Mouse (Mus musculus) lung, postnatal 14 days (tissue): ENCODE measurements around the gene Zfp13.
A peak's percentile ranks its signal among the peaks of the same experiment; 100 is the strongest.
"Not testable (repeated sequence)": the region's sequence is repeated elsewhere in the genome, so short reads cannot be mapped to it uniquely, and the experiment has no call there.

ENCODE experiments used
- DNase-seq: peaks from one replicate; pipeline ENCODE4 v3.0.0; 2021

Zfp13 gene

DNA sequence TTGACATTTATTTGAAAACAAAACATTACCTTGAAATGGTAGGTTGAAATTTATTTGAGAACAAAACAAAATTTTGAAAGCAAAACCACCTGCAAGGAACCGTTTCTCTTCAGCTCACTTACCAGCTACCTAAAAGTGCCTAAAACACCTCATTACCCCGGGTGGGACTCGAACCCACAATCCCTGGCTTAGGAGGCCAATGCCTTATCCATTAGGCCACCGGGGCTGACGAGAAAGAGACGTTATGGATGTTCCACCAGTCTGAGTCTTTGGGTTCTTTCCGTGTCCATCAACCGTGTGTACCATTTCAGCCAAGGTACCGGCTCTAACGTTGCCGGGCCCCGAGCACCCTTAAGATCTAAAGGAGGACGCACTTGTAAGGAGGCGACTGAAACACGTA, 50.7 kb downstream of the Zfp13 start:
- peak; percentile 89 for DNase-seq

- no peak for DNase-seq
These were observed 51.4 kb downstream of the Zfp13 start for GRCm38 (mm10) chr17:23547681-23548443.

DNA sequence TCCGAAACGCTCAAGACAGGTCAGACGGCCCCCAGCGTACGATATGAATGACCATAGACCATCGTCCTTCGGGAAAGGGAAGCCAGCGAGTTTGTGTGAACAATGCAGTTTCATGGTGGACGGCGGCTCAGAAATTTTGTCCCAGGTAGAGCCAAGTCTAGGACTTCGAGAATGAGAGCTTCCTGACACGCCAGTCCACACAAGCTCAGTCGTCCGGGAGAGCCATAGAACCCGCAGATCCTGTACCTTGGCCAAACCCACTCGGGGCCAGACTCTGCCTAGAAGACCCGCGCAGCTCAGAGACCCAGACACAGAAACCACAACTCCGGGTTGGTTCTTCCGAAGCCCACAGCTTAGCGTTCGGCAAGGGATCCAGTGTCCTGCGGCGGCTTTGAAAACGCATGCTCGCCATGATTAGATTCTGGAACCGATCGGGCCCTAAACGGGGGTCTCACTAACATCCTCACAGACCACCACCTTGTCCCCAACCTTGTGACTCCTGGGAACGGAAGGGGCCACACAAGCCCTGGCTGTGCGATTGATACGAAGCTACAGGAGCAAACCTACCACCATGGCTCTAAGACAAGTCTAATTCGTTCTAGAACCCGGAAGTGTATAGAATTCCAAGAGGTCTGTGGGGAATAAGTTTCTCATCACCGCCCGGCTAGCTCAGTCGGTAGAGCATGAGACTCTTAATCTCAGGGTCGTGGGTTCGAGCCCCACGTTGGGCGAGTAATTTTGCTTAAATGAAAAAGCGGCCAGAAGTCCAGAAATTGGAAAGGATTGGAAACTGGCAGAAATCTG, 52.4 kb downstream of the Zfp13 start:
- DNase-seq = peak; percentile 92

- DNase-seq = peak; percentile 81
These were observed 53.0 kb downstream of the Zfp13 start for GRCm38 (mm10) chr17:23546333-23546701.

GRCm38 (mm10) chr17:23545841-23546240, 53.4 kb downstream of the Zfp13 start:
- no peak for DNase-seq

- DNase-seq = no peak
These were observed 54.5 kb downstream of the Zfp13 start for GRCm38 (mm10) chr17:23544766-23545165.

DNA sequence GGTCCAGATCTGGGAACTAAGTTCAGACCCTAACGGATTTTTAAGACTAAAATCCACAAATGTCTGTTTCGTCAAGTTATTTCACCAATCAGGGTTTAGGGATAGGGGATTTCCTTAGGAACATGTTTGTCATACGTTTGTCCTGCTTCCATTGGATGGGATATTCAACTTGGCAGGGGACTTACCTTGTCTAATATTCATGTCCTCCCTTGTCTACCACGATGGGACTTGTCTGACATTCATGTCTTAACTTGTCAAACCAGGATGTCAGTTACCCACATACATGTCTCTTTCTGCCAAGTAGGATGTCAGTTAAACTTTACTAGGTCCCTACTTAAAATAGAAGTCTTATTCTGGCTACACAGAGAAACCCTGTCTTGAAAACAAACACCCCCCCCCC, 55.3 kb downstream of the Zfp13 start:
- no peak for DNase-seq

- DNase-seq = no peak
These were observed 56.0 kb downstream of the Zfp13 start for GRCm38 (mm10) chr17:23543325-23543724.

GRCm38 (mm10) chr17:23542835-23543234, 56.5 kb downstream of the Zfp13 start:
- DNase-seq = no peak

DNA sequence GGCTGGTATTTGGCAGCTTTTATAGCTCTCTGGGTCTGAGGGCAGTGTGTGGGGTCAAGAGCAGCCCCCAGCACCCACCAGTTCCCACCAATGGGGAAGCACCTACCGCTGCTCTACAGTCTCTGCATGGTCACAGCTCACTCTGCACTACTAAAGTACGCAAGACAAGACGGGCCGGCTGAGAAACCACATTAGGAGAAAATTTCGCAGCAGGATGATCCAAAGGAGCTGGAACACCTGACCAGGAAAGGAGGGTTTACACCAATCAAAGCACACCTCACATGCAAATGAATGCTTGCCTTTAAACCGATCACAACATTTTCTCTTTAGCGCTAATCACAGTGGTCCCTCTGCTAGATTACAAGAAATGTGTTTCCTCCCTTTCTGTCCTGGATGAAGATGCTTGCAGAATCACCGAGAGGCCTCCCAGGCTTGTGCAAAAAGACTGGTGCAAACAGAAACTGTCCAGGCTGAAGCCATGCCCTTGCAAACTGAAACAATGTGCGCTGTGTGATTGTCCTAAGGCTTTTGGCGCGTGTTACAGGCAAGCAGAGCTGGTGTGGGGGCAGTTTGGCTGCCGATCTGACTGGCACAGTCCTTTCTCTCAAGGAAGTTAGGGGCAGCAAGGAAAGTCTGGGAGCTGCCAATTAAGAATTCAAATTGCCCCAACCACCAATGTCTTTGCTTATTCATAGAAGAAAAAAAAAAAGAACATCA, 57.1 kb downstream of the Zfp13 start:
- no peak for DNase-seq

- no peak for DNase-seq
These were observed 58.4 kb downstream of the Zfp13 start for GRCm38 (mm10) chr17:23540605-23541475.

GRCm38 (mm10) chr17:23540106-23540505, 59.2 kb downstream of the Zfp13 start:
- DNase-seq = no peak

DNA sequence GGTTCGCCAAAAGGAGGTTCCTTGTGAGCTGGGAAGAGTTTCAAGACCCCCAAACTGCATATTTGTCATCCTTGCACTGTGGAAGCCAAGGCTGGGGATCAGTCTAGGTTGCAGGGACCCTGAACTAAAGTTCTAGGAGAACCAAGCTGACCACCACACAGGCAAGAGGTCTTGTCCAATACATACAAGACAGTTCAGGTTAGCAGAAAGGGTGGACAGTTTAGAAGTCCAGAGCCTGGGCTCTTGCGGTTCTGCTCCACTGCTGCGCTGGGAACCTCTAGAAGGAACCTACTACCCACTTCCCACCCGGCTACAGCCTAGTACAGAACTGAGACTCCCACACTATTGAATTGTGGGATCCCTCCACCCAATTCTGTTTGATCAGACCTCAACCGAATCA, 59.7 kb downstream of the Zfp13 start:
- no peak for DNase-seq

GRCm38 (mm10) chr17:23538299-23539015, 60.8 kb downstream of the Zfp13 start:
- DNase-seq = no peak

DNA sequence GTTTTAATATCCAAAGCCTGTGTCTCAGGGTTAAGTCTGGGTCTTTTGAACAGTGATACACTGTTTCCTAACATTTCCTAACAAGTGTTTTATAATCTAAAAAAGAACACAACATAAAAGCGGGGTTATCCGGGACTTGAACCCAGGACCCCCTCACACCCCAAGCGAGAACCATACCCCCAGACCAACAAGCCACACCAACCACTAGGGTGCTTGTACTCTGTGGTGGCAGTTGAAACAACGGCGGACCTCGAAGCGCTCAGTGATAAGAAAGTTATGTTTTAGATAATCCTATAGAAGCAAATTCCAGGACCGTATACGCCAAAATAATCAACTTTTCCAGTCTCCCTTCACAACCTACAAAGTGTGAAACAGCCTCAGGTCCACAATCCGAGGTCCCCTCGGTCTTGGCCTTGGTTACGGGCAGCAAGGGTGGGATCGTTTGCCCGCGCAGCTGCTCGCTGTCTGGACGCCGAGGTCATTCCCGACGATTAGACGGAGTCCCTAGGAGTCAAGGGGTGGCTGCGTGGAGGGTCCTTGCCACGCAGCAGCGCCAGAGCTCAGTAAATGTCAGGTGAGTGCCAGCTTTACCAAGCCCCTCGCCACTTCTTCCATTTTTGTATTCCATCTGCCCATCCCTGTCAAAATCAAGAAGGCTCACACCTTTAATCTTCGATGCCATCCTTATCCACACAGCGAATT, 61.6 kb downstream of the Zfp13 start:
- DNase-seq = no peak

DNA sequence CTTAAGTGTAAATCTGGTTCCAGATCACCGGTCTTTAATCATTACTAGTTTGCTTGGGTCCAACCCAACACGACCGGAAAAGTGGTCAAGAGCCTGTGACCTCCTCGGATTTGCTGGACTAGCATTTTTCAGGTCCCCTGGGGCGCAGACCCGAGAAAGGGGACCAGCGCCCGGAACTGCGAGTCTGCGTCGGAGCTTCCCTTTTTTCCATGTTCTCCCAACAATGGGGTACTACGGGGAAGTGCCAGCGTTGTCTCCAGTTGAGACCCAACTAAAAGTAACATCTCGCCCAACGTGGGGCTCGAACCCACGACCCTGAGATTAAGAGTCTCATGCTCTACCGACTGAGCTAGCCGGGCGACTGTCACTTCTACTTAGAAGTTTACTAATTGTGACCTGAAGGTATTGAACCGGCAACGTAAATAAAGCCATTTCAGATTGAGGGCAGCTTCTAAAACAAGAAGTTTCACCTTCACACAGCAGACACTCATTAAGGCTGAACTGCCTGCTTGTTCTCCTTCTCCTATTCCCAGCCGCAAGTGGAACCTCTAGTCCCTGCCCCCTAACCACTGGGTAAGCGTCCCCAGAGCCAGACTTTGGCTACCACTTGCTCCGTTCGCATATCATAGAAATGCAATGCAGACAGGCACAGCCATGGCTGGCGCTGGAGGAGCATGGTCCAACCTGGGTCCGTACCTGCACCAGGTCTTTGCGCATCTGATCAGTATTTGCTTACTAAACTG, 64.1 kb downstream of the Zfp13 start:
- DNase-seq = not testable (repeated sequence)

DNA sequence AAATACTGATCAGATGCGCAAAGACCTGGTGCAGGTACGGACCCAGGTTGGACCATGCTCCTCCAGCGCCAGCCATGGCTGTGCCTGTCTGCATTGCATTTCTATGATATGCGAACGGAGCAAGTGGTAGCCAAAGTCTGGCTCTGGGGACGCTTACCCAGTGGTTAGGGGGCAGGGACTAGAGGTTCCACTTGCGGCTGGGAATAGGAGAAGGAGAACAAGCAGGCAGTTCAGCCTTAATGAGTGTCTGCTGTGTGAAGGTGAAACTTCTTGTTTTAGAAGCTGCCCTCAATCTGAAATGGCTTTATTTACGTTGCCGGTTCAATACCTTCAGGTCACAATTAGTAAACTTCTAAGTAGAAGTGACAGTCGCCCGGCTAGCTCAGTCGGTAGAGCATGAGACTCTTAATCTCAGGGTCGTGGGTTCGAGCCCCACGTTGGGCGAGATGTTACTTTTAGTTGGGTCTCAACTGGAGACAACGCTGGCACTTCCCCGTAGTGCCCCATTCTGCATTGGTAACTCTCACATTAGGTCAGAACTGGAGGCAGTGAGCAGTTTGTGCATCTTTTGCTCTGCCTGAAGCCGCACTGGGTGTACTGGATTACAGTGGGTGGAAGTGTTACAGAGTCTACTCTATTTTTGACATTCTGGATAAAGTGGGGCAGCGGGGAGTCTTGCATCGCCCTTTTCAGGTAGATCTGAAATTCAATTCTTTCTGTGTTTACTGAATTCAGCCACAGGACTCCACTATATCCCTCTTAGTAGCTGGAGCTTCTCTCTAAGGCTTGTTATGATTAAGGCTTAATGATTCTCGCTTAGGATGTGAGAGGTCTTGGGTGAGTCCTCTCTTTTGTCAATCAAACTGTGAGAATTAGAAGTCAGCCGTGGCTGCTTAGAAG, 65.4 kb downstream of the Zfp13 start:
- not testable (repeated sequence) for DNase-seq

- not testable (repeated sequence) for DNase-seq
These were observed 67.9 kb downstream of the Zfp13 start for GRCm38 (mm10) chr17:23531408-23531807.
